Mouse (Mus musculus) G1E (cell line): ENCODE data around the gene Calcoco1.

Source experiments
- CTCF ChIP-seq: IDR thresholded peaks from 2 replicates; pipeline ENCODE4 v1.5.1; 2012; ENCODE audit warnings: low read depth, low read length, inconsistent platforms, mixed read lengths
- POLR2AphosphoS5 ChIP-seq: IDR thresholded peaks from 2 replicates; pipeline ENCODE4 v1.6.1; 2012; ENCODE audit warnings: low read depth, low read length, inconsistent platforms; ENCODE audit not compliant: insufficient replicate concordance

DNA sequence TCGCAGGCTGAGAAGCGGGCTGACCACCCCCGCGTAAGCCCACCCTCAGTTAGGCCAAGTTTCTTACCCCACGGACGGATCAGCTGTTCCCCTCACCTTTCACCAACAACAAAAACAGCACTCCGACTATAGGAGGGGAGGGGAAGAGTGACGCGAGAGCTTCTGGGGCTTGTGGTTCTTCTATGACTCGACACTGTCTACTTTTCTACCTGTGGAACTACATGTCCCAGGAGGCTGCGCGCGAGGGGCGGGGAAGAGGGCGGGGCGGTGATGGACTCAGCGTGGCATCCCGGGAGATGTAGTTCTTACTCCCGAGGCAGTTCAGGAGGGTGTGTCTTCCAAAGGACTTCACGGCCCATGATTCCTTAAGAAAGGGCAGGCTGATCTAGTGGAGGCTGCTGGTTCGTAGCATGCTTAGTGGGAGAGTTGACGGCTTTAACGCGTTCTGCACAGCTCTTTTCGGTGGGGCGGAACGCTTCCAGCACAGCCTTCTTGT lies at the start of gene Calcoco1:
- TF ChIP-seq CTCF (no peak), POLR2AphosphoS5 (no peak)
